Mouse (Mus musculus) lung, postnatal 36 days (tissue): ENCODE results near the gene Gm28729.
A peak's percentile ranks its signal among the peaks of the same experiment; 100 is the strongest.

Source experiments
- DNase-seq: peaks from one replicate; pipeline ENCODE4 v3.0.0; 2022; ENCODE audit warnings: mixed read lengths

Gm28729 gene

DNA sequence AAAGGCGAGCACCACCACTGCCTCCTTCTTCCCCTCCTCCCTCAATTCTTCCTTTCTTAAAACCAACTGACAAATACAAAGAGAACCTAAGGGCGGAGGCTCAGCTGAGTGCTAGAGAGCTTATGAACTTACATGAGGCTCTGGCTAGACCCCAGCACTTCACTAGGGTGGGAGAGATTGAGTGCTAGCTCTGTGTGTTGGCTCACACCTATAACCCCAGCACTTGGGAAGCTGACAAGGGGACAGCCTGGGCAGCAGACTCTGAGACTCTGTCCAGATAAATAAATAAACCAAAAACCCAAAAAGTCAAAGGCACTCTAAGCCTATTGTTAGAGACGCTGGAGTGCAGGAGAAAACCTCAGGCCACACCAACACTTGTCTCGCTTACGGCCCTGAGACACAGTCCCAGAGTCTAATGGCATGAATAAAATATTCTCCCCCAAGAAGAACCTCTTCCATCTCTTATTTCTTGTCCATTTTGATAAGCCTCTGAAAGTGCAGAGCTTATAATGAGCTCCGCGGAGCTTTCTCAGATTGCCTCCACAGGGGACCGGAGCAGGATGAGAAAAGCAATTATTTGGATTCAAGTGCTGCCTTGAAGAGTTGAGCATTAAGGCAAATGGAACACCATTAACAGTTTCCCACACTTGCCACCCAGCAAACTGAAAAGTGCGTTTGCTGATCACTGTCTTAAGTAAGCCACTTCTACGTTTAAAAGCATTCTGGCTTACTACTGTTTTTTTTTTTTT, 64.8 kb downstream of the Gm28729 start:
- DNase-seq = no peak

DNA sequence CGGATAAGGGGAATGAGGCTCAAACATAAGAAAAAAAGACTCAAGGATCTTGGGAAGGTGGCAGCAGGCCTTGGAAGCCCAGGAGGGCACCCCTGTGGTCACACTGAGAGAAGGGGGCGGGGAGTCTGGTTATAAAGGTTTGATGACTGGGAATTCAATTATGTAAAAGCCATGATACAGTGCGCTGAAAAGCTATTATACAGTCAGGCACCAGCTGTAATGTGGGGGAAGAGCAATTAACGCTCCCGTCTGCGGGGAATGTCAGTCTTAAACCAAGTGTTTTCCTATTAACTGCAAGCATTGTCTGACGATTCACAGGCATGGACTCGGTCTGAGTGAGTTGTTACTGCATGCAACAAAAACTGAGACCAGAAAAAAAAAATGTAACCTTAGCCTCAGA, 69.4 kb downstream of the Gm28729 start:
- no peak for DNase-seq

DNA sequence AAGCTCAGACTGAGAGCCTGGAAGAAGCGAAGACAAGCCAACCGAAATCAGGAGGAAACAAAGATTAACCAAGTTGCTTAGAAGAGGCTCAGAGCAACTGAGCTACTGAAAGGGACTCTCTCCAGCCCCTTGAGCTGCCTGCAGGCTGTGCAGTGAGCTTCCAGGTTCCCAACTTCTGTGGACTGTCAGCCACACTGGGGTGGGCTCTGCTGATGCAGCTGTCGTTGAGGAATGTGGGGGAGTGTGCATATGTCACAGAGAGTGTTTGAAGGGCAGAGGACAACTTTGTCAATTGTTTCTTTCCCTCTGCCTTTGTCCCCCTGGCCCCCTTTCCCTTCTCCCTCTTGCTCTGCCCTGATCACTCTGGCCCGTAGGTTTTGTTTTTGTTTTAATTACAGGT, 72.1 kb downstream of the Gm28729 start:
- no peak for DNase-seq

DNA sequence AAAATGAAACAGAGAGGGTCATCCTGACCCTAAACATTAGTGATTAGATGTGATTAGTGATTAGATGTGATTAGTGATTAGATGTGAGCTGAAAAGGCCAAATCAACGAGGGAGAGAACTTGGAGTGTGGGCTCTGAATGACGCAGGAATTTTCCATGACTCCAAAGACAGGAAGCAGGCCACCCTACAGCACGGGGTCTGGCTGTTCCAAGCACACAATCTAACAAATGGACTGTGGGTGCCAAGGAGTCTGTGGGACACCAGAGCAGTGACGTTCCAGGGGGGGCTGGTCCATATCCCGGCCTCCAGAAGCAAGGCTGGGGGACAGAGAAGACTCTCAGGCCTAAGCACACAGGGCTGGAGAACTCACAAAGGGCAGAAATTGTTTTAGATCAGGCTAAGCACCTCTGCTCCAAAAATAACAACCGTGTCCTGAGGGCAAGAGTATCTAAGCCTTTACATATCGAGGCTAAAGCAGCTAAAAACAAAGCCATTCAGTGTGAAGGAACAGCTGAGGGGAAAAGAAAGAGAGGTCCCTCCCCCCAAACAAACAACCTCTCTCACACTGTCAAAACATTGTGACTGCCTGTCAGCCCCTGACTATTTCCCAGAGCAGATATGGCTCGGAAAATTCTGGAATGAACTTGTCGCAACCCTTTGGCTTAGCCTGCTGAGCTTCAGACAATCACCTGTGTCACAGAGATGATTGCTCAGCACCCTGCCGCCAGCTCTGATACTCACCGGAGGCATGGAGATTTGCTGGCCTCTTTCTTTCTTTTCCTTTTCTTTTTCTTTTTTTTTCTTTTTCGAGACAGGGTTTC, 74.0 kb downstream of the Gm28729 start:
- peak; percentile 70 for DNase-seq

DNA sequence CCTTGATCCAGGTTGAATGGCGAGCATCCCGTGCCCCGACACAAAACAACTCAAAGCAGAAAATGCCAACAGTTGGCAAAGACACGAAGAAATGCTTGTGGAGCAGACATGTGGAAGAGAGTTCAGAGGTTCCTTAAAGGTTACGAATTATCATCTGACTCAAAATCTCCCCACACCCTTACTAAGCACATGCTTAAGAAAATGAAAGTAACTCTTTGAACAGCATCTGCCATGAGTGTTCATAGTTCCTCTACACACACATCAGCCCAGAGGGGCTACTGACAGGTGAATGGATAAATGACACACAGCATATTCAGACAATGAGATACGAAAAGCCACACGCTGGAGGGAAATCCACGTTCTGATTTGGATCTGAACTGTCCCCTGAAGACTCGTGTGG, 75.5 kb downstream of the Gm28729 start:
- DNase-seq = no peak

DNA sequence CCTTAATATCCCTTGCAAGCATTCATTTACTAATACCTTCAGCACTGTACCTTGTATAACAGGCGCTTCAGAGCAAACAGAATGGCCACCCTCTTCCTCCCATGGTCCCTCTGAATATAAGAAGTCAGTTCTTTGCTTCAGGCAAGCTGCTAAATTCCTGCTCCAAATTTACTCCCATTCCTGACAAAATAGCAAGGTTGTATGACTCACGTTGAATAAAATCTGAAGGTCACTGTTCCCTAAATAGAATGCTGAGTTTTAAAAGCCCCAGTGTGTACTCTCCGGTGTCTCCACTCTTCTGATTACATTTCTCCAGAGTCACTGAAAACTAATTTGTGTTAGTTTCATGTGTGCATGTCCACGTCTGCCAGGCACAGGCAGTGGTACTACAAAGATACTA, 79.7 kb downstream of the Gm28729 start:
- DNase-seq = no peak

DNA sequence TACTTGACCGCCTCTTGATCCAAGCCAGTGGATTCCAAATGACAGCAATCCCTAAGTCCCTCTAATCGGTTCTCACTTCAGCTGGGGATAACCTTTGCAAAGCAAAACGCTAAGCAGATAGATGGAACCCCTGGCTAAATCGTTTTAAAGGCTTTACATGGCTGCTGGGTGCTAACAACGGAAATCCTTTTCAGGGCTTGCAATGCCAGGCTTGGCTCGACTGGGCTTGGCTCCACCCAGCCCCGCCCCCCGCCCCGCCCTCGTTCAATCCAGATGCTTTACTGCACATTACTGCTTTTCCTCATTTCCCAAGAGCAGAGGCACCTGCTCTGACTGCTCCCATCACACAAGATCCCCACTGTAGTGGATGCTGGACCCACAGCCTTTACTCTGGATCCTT, 83.0 kb downstream of the Gm28729 start:
- DNase-seq = no peak

DNA sequence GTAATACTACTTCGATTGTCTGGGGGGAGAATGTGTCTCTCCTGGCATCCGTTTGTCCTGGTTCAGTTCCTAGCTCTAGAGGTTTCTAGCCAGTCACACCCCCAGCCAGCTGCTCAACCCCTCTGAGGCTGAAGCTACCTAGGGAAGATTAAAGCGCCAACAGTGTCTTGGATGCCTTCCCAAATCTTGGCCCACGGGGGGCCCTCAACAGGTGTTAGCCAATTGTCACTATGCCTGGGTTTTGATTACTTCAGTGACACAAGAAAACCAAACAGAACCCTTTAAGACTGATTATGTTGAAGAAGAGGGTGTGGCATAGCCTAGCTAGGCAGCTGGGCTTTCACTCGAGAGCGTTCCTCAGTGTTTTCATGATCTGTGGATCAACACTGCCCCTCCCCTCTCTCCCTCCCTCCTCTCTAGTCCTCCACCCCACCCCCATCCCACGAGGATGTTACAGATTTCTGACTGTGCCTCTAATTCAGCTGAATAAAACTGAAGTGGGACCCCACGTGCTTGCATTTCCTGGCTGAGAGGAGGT, 86.7 kb downstream of the Gm28729 start:
- peak; percentile 64 for DNase-seq

- DNase-seq = peak; percentile 74
These were observed 87.2 kb downstream of the Gm28729 start for GRCm38 (mm10) chr9:96437805-96438333.

- DNase-seq = no peak
These were observed 87.9 kb downstream of the Gm28729 start for GRCm38 (mm10) chr9:96436901-96437804.
